Mouse (Mus musculus) left cerebral cortex, postnatal 10 days (tissue): Measurements from ENCODE around the gene Fam19a3. TPM values are rescaled to one million over a fixed set of nuclear protein-coding genes. Genes with fewer than 3 reads are reported as not detected.

Experiments
- total RNA-seq, 2 experiments: library from RNA; stranded (reverse); gene quantifications; 2 replicates each; pipeline ENCODE4 v1.2.3; 2021

Fam19a3 gene
- total RNA-seq, 2 experiments from 2014 or later = not detected

Other genes with a start within 250 kb of the Fam19a3 start
- gene Slc16a1, start 143.2 kb downstream of the Fam19a3 start, total RNA-seq = 10 to 100 TPM; 65.5 to 71.4 TPM
- gene Ppm1j, start 784 bp downstream of the Fam19a3 start, total RNA-seq = 1 to 10 TPM; 1.4 to 2.7 TPM
- gene Rhoc, start 6.5 kb upstream of the Fam19a3 start, total RNA-seq = 10 to 100 TPM; 38.5 to 39.0 TPM
- gene Mov10, start 36.7 kb upstream of the Fam19a3 start, total RNA-seq = 1 to 10 TPM; 9.3 to 9.7 TPM
- gene St7l, start 82.2 kb upstream of the Fam19a3 start, total RNA-seq = 10 to 100 TPM; 32.1 to 35.9 TPM
- gene Capza1, start 82.7 kb upstream of the Fam19a3 start, total RNA-seq = 10 to 100 TPM; 45.2 to 48.3 TPM
- 1 to 10 TPM; 2.2 to 3.0 TPM for gene Wnt2b, start 180.1 kb upstream of the Fam19a3 start, total RNA-seq